Mouse (Mus musculus): ENCODE data around the gene Veph1. TPM values are rescaled to one million over a fixed set of nuclear protein-coding genes. Genes with fewer than 3 reads are reported as not detected.

Veph1 gene
- polyA plus RNA-seq, 1 experiment from 2014 or later: 2.7 TPM

DNA sequence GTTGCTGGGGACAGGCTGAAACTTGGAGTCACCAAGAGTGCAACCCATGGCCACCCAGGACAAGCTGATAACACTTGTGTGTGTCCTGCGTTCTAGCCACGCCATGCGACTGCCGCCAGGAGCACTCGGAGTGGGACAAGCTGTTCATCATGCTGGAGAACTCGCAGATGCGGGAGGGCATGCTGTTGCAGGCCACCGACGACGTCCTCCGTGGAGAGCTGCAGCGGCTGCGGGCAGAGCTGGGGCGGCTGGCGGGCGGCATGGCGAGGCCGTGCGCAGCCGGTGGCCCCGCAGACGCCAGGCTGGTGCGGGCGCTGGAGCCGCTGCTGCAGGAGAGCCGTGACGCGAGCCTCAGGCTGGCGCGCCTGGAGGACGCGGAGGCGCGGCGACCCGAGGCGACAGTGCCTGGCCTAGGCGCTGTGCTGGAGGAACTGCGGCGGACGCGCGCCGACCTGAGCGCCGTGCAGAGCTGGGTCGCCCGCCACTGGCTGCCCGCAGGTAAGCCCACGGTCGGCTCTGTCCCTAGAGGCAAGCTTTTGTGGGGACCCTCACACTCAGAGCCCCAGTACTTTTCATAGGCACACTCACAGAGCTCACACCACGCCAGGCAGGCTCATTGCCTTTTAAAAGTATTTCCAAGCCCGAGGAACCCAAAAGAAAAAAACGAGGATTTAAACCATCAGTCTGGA lies 75.9 kb downstream of the Veph1 start:
- Histone ChIP-seq H3K4me3 (replicated peaks) (peak overlapping the region; percentile 60), H3K4me1 (peaks cover 16% of the 10 kb centered on the region; the same call in 1 of the 2 replicates), H3K4me2 (peak overlapping the region; percentile 98), H3K9me3 (replicated peaks) (no peaks in the 10 kb centered on the region), H3K36me3 (no peaks in the 10 kb centered on the region), H3K27ac (replicated peaks) (peak overlapping the region; percentile 37; the same call in 1 of the 2 replicates), H3K9ac (replicated peaks) (peak overlapping the region; percentile 62), H3K27me3 (replicated peaks) (peaks cover 4% of the 10 kb centered on the region; the same call in 1 of the 2 replicates)
- ATAC-seq (ENCODE audit: low FRiP score): peak; percentile 88
- under 1% methylated on average over 42 of the region's 54 CpGs for WGBS

DNA sequence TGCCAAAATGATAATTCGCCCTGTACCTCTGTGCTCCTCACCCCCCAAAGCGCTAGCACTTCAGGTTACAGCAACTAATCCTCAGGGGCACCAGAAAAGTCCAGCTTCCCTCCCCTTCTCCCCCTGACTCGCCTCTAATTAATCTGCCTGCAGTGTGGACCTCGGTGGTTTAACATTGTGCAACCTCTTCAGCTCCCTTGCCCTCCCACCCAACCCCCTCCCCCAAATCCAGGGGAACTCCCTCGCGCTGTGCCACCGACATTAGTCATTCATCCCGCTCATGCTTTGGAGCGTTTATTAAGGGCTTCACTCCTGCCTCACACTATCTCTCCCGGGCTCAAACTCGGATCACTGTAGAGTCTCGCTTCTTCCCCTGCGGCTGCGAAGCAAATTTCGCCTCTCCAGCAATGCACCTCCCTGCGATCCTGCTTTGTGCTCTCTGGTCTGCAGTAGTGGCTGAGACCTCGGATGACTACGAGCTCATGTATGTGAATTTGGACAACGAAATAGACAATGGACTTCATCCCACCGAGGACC lies 76.9 kb downstream of the Veph1 start, which contains the start of gene Ptx3:
Gene Ptx3 (plus strand): TSS at position 256 of the 537 bp plus-strand sequence.
- peak; percentile 51; the same call in 1 of the 2 replicates for ATAC-seq (ENCODE audit: low FRiP score)
- peak within 1 kb of the TSS; percentile 98 for H3K4me2 ChIP-seq
- peak within 1 kb of the TSS; percentile 37; the same call in 1 of the 2 replicates for H3K27ac ChIP-seq (replicated peaks)
- 3% methylated on average over 20 of the region's 20 CpGs for WGBS
- no peaks in the 10 kb centered on the region for H3K36me3 ChIP-seq
- peak within 1 kb of the TSS; percentile 60 for H3K4me3 ChIP-seq (replicated peaks)
- H3K4me1 ChIP-seq: peaks cover 16% of the 10 kb centered on the region; the same call in 1 of the 2 replicates
- peaks cover 4% of the 10 kb centered on the region; the same call in 1 of the 2 replicates for H3K27me3 ChIP-seq (replicated peaks)
- H3K9me3 ChIP-seq (replicated peaks): no peaks in the 10 kb centered on the region
- H3K9ac ChIP-seq (replicated peaks): peak within 1 kb of the TSS; percentile 62

DNA sequence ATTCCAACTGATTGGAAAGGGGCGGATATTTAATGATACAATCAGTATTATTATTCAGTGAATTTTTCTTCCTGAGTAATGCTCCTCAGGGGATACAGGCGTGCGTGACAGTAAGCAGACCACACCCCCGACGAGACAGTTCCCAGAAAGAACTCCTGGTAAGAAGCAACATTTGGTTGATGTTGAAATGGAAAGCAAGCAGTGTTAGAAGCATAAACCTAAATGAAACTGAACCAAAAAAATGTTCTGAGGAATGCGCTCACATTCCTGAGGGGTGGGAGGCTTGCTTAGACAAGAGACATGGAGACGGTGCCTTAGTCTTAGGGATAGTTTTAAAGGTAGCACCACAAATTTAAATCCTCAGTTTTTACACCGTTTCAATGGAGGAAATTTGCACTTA lies 80.9 kb downstream of the Veph1 start:
- no peaks in the 10 kb centered on the region for H3K9me3 ChIP-seq (replicated peaks)
- peaks cover 8% of the 10 kb centered on the region; the same call in 1 of the 2 replicates for H3K4me1 ChIP-seq
- H3K27ac ChIP-seq (replicated peaks): no peak overlapping the region
- H3K36me3 ChIP-seq: no peaks in the 10 kb centered on the region
- 0 out of 2 replicates have a peak, but pooled peaks cover 4% of the 10 kb centered on the region for H3K27me3 ChIP-seq (replicated peaks)
- WGBS: 81% methylated on average over 8 of the region's 8 CpGs
- H3K4me3 ChIP-seq (replicated peaks): no peak overlapping the region
- H3K4me2 ChIP-seq: no peak overlapping the region
- H3K9ac ChIP-seq (replicated peaks): no peak overlapping the region
- no peak for ATAC-seq (ENCODE audit: low FRiP score)

DNA sequence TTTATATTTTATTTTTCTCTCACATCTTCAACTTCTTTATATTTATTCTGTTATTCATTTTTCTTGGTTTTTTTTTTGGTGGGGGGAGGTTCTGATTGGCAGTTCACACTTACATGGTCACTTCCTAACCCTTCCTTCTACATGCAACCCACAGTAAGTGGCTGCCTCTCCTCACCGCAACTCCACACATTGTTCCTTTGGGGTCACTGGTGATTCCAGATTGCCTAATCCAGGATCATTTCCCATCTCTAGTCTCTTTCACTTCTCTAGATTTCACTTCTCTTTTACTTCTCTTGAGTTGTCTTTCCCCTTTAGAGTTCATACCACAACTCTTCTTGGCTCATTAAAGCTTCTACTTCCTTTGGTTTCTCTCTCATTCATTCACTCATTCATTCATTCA lies 83.1 kb downstream of the Veph1 start:
- ATAC-seq (ENCODE audit: low FRiP score): no peak
- no peaks in the 10 kb centered on the region for H3K27me3 ChIP-seq (replicated peaks)
- H3K27ac ChIP-seq (replicated peaks): no peak overlapping the region
- H3K4me1 ChIP-seq: no peaks in the 10 kb centered on the region
- no peaks in the 10 kb centered on the region for H3K36me3 ChIP-seq
- no peak overlapping the region for H3K9ac ChIP-seq (replicated peaks)
- H3K4me3 ChIP-seq (replicated peaks): no peak overlapping the region
- 95% methylated on average over 1 of the region's 1 CpGs for WGBS
- H3K9me3 ChIP-seq (replicated peaks): no peaks in the 10 kb centered on the region
- H3K4me2 ChIP-seq: no peak overlapping the region

DNA sequence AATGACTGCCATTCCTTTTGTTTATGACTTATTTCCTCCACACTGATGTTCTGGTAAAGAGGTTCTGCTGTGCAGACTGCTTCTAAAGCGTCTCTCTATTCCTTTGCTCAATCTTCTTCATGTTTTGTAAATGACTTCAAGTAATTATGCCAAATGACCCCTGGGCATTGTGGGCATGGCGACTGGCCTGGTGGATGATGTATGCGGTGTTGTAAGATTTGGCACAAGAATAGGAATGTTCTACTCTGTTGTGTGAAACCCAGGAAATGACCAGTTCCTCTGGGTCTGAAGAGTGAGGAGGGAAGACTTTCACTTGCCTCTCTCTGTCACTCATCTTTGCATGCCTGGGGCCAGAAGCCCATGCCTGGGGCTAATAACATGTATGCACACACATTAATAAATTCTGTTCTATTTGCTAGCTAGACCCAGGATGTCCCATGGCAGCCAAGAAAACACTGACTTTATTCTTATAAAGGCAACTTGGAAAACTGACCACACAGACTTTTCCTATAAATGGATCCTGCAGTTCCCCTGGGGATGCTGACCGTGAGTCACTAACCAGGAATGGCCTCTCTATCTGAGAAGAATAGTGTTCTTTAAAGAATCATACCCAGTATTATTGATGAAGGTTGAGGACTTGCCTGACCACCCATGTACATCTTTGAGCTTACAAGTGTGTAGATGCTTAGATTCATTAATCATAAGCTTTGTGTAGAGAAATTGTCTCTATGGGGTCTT lies 87.6 kb downstream of the Veph1 start:
- H3K4me2 ChIP-seq: no peak overlapping the region
- no peak overlapping the region for H3K9ac ChIP-seq (replicated peaks)
- H3K36me3 ChIP-seq: no peaks in the 10 kb centered on the region
- H3K27ac ChIP-seq (replicated peaks): no peak overlapping the region
- WGBS: 84% methylated on average over 4 of the region's 4 CpGs
- H3K9me3 ChIP-seq (replicated peaks): no peaks in the 10 kb centered on the region
- H3K4me1 ChIP-seq: no peaks in the 10 kb centered on the region
- no peaks in the 10 kb centered on the region for H3K27me3 ChIP-seq (replicated peaks)
- no peak overlapping the region for H3K4me3 ChIP-seq (replicated peaks)
- ATAC-seq (ENCODE audit: low FRiP score): no peak

DNA sequence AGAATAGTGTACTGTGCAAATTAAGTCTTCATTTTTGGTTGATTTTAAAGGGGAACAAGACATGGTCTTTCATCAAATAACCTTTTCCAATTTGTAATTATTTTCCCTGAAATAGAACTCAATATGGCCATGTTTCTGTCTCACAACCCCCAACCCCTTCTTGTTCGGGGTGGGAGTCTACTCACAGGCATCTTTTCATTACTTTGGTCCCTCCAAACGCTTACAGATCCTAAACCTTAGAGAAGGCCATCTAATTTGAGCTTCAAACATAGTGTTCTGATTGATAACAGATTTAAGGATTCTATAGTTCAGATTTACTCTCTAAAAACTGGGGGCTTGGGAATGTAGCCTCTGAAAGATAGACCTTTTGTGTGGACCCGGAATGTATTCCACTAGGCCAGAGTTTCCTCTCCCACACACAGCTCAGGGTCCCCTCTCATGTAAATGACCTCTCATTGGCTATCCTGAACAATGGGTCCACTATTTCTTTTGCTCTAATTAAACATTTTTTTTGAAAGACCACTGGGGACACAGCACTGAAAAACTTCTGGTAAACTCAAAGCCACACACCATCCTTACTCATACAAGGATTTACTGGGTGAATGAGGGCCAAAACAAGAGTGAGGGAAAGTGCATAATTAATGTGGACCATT lies 102.6 kb downstream of the Veph1 start:
- Histone ChIP-seq H3K36me3 (no peaks in the 10 kb centered on the region), H3K4me1 (no peaks in the 10 kb centered on the region), H3K4me3 (replicated peaks) (no peak overlapping the region), H3K4me2 (no peak overlapping the region), H3K27me3 (replicated peaks) (no peaks in the 10 kb centered on the region), H3K9me3 (replicated peaks) (no peaks in the 10 kb centered on the region), H3K27ac (replicated peaks) (no peak overlapping the region), H3K9ac (replicated peaks) (no peak overlapping the region)
- 81% methylated on average over 3 of the region's 3 CpGs for WGBS
- no peak for ATAC-seq (ENCODE audit: low FRiP score)

DNA sequence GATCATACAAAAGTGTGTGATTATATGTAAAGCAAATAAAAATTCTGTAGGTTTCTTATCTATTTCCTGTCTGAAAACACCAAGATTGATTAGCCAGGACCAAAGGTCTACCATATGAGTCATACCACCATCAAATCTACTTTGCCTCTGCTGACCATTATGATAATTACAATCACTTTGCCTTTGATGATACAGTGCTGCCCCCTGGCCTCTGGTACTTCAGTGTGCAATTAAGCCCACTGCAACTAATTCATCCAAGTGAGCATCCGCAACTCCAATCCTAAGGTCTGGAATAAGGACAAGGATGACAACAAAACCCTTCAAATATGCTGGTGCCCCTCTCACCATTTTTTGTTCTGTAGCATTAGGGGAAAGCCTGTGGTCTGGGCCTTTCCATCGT lies 117.0 kb downstream of the Veph1 start:
- ATAC-seq (ENCODE audit: low FRiP score): no peak
- H3K4me2 ChIP-seq: no peak overlapping the region
- H3K27ac ChIP-seq (replicated peaks): no peak overlapping the region
- no peak overlapping the region for H3K4me3 ChIP-seq (replicated peaks)
- H3K9ac ChIP-seq (replicated peaks): no peak overlapping the region
- no peaks in the 10 kb centered on the region for H3K9me3 ChIP-seq (replicated peaks)
- WGBS: 84% methylated on average over 2 of the region's 2 CpGs
- H3K27me3 ChIP-seq (replicated peaks): no peaks in the 10 kb centered on the region
- no peaks in the 10 kb centered on the region for H3K4me1 ChIP-seq
- no peaks in the 10 kb centered on the region for H3K36me3 ChIP-seq

DNA sequence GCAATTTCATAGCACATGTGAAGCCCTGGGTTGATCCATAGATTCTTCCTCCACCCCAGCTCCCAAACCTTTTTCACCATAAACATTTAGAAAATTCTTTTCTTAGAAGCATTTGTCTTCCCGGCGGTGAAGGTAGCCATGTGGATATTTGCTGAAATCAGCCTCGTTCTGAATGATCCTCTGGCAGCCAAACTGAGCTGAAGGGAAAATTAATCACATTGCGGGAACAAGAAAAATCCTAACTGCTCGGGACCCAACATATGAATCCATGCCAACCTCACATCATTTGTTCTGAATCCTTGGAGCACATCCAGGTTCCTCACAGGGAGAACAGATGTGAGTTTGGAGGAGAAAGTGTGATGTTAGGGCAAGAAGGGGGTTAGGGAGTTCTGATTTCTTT lies 123.7 kb downstream of the Veph1 start:
- Histone ChIP-seq H3K4me2 (no peak overlapping the region), H3K27ac (replicated peaks) (no peak overlapping the region), H3K36me3 (no peaks in the 10 kb centered on the region), H3K4me3 (replicated peaks) (no peak overlapping the region), H3K9ac (replicated peaks) (no peak overlapping the region), H3K27me3 (replicated peaks) (no peaks in the 10 kb centered on the region), H3K9me3 (replicated peaks) (no peaks in the 10 kb centered on the region), H3K4me1 (peaks cover 4% of the 10 kb centered on the region; the same call in 1 of the 2 replicates)
- no peak for ATAC-seq (ENCODE audit: low FRiP score)
- 62% methylated on average over 5 of the region's 5 CpGs for WGBS

DNA sequence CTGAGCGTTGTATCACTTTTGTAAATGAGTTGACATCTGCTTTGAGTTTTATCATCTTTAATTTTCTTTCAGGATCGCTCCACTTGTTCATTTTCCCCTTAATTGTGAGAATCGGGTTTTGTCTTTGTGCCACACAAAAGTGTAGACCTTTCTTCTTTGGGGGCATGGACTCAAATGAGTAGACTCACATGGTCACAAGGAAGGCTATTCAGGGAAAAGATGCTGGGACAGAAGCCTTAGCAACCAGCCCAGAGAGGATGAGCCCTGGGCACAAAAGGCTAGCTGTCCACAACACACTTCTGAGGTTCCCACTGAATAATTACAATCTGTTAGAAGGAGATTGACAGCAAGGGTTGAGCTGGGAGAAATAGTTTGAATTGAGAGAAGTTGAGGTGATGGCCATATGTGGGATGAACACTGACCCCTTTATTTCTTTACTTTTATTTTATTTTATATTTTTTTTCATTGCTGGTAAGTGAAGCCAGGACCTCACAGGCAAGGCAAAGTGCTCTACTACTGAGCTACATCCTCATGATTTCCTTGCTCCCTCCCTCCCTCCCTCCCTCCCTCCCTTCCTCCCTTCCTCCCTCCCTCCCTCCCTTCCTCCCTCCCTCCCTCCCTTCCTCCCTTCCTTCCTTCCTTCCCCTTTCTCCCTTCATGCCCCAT lies 126.6 kb downstream of the Veph1 start:
- WGBS: 47% methylated on average over 3 of the region's 3 CpGs
- Histone ChIP-seq H3K4me3 (replicated peaks) (no peak overlapping the region), H3K9me3 (replicated peaks) (no peaks in the 10 kb centered on the region), H3K27me3 (replicated peaks) (no peaks in the 10 kb centered on the region), H3K4me2 (no peak overlapping the region), H3K9ac (replicated peaks) (no peak overlapping the region), H3K27ac (replicated peaks) (no peak overlapping the region), H3K4me1 (peaks cover 4% of the 10 kb centered on the region; the same call in 1 of the 2 replicates), H3K36me3 (no peaks in the 10 kb centered on the region)
- no peak; the same call in 1 of the 2 replicates for ATAC-seq (ENCODE audit: low FRiP score)

DNA sequence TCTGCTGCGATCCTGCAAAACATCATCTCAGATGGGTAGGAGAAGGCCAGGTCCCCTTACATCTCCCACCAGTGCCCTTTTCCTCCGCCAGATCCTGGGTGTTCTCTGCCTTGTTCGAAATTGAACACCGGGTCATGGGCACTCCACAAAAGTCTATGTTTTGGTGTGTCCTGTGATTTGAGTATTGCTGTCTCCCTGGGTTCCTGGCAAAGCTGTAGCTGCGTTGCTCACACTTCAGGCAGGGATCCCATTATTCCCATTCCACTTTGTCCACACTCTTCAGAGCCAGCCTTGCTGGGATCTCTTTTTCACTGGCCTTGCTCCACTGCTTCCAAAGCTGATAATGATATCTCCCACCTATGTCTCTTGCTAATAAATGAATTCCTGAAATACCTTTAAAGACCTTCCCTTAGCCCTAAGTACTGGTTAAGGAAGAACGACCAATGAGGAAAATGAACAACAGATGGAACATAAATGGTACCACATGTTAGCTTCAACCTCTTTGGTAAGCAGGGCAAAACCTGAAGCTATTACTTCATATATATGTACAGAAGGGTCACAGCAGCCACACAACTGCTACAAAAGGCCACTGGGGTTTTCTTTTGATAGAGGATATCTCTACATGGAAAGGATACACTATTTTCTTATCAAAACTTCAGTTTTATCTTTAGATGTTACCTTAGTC lies 129.9 kb downstream of the Veph1 start:
- H3K4me1 ChIP-seq: no peaks in the 10 kb centered on the region
- no peak overlapping the region for H3K4me3 ChIP-seq (replicated peaks)
- no peak overlapping the region for H3K27ac ChIP-seq (replicated peaks)
- H3K9ac ChIP-seq (replicated peaks): no peak overlapping the region
- no peak overlapping the region for H3K4me2 ChIP-seq
- WGBS: 86% methylated on average over 6 of the region's 6 CpGs
- no peaks in the 10 kb centered on the region for H3K9me3 ChIP-seq (replicated peaks)
- H3K36me3 ChIP-seq: no peaks in the 10 kb centered on the region
- ATAC-seq (ENCODE audit: low FRiP score): no peak
- no peaks in the 10 kb centered on the region for H3K27me3 ChIP-seq (replicated peaks)

Measured in neural tube, embryonic 15.5 days (tissue).